32 mouse cellular contexts compared by ENCODE assay signal in genomic region chr4:139182511-139182910, GRCm38 (mm10).
"Had no signal": no experiment of that assay in that cellular context is flagged by ENCODE, and none has a peak within 500 bp of the region (broad histone marks: within the 10 kb centered on the region; RNA-seq: fewer than 3 reads in every experiment).

No protein-coding gene starts in this region.

- H3K9me3 ChIP-seq: limb, embryonic 15.5 days; liver, embryonic 15.5 days; lung, embryonic 15.5 days; midbrain, embryonic 15.5 days had no signal

- H3K4me1 ChIP-seq: limb, embryonic 12.5 days; limb, embryonic 13.5 days; limb, embryonic 15.5 days; midbrain, embryonic 10.5 days; midbrain, embryonic 12.5 days; midbrain, embryonic 13.5 days; midbrain, embryonic 15.5 days; neural tube, embryonic 12.5 days; neural tube, embryonic 13.5 days had no signal

- DNase-seq: left cerebral cortex, postnatal 4 days; liver; liver, embryonic 13.5 days; liver, postnatal 0 days; lung, adult 18-20 months; lung, adult 2 months; lung, embryonic 14.5 days; lung, postnatal 10 days; lung, postnatal 36 days; lung, postnatal 4 days; midbrain, embryonic 14.5 days had no signal

- ATAC-seq: liver, embryonic 12.5 days; liver, postnatal 0 days; lung, postnatal 0 days; midbrain, embryonic 13.5 days; midbrain, embryonic 15.5 days; midbrain, embryonic 16.5 days had no signal

- H3K27ac ChIP-seq: limb, embryonic 10.5 days; limb, embryonic 12.5 days; limb, embryonic 13.5 days; limb, embryonic 15.5 days; liver, embryonic 12.5 days; liver, embryonic 13.5 days; liver, embryonic 14.5 days; liver, embryonic 15.5 days; lung, embryonic 15.5 days; macrophage; midbrain, embryonic 10.5 days; midbrain, embryonic 12.5 days; midbrain, embryonic 13.5 days; midbrain, embryonic 15.5 days; neural tube, embryonic 12.5 days; neural tube, embryonic 13.5 days had no signal

- H3K9ac ChIP-seq: limb, embryonic 12.5 days; limb, embryonic 13.5 days; limb, embryonic 15.5 days; liver, embryonic 12.5 days; liver, embryonic 13.5 days; liver, embryonic 14.5 days; liver, embryonic 15.5 days; liver, postnatal 0 days; lung, embryonic 14.5 days; lung, embryonic 15.5 days; midbrain, embryonic 12.5 days; midbrain, embryonic 13.5 days; midbrain, embryonic 15.5 days; neural tube, embryonic 12.5 days; neural tube, embryonic 13.5 days had no signal

- H3K4me2 ChIP-seq: limb, embryonic 12.5 days; limb, embryonic 13.5 days; limb, embryonic 15.5 days; liver, embryonic 11.5 days; liver, embryonic 12.5 days; liver, embryonic 13.5 days; liver, embryonic 15.5 days; lung, embryonic 14.5 days; lung, embryonic 15.5 days; midbrain, embryonic 11.5 days; midbrain, embryonic 12.5 days; midbrain, embryonic 13.5 days; midbrain, embryonic 15.5 days; neural tube, embryonic 12.5 days; neural tube, embryonic 13.5 days had no signal

- H3K36me3 ChIP-seq: limb, embryonic 10.5 days; limb, embryonic 12.5 days; limb, embryonic 13.5 days; limb, embryonic 15.5 days; liver, embryonic 12.5 days; liver, embryonic 13.5 days; liver, embryonic 15.5 days; lung, embryonic 15.5 days; midbrain, embryonic 10.5 days; midbrain, embryonic 12.5 days; midbrain, embryonic 13.5 days; midbrain, embryonic 15.5 days; neural tube, embryonic 12.5 days; neural tube, embryonic 13.5 days had no signal

- H3K4me3 ChIP-seq: limb, embryonic 10.5 days; limb, embryonic 12.5 days; limb, embryonic 13.5 days; limb, embryonic 15.5 days; liver, embryonic 12.5 days; liver, embryonic 13.5 days; liver, embryonic 15.5 days; lung, embryonic 15.5 days; megakaryocyte, embryonic 14.5 days; midbrain, embryonic 10.5 days; midbrain, embryonic 12.5 days; midbrain, embryonic 13.5 days; midbrain, embryonic 15.5 days; myocyte; neural tube, embryonic 12.5 days; neural tube, embryonic 13.5 days had no signal

- H3K27me3 ChIP-seq: limb, embryonic 12.5 days; limb, embryonic 13.5 days; limb, embryonic 15.5 days; liver, embryonic 12.5 days; liver, embryonic 13.5 days; liver, embryonic 15.5 days; lung, embryonic 15.5 days; midbrain, embryonic 12.5 days; midbrain, embryonic 13.5 days; midbrain, embryonic 15.5 days; neural tube, embryonic 12.5 days; neural tube, embryonic 13.5 days had no signal
